Mouse (Mus musculus): ENCODE results near the gene Hexim1.

Hexim1 gene

DNA sequence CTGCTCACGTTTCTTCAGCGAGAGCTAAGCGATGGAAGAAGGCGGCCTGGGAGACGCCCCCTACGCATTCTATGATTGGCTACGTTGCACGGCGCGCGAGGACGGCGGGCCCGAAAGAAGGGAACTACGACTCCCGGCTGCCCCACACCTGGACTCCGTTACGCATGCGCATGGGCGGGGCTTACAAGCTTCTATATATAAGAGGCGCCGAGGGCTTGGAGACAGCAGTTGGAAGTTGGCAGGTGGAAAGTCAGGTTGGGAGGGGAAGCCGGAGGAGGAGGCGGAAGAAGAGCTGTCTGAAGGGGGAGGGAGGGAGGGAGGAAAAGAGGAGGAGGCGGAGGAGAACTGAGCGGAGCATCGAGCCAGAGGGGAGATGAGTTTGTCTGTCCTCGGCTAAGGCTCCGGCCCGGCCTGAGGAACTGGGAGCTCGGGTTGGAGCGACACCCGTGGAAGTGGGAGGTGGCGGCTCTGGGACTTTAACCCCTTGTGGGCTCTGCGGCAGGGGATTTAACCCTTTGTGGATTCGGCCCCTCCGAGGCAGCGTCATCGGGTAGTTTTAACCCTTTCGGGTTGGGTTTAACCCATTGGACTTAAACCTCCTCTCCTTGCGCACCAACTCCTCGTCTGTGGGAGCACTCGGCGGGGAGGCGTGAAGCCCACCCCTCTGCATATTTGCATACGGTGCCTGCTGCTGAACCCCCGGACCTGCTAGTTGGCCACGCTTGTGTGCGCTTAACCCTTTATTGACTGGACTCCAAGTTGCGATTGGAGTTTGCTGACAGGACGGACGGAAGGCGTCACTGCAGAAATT, at the start of gene Hexim1:
Gene Hexim1 (plus strand): TSS at position 224 of the 811 bp plus-strand sequence.
- DNase-seq (ENCODE audit: low spot score), result peak; percentile 98

DNA sequence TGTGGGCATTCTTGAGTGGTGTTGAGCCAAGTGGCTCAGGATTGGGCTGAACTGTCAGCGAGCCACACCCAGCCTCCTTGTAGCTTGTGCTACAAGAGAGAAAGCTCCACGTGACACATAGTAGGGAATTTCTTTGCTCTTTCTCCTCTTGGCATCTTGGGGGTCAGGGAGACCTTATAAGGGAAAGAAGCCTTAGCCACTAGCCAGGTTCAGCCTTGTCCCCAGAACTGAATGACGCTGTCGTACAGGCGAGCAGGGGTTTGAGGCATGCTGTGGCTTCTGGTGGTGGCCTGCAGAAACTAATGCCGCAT, 49.0 kb upstream of the Hexim1 start:
- no peak for DNase-seq (ENCODE audit: low spot score)

DNA sequence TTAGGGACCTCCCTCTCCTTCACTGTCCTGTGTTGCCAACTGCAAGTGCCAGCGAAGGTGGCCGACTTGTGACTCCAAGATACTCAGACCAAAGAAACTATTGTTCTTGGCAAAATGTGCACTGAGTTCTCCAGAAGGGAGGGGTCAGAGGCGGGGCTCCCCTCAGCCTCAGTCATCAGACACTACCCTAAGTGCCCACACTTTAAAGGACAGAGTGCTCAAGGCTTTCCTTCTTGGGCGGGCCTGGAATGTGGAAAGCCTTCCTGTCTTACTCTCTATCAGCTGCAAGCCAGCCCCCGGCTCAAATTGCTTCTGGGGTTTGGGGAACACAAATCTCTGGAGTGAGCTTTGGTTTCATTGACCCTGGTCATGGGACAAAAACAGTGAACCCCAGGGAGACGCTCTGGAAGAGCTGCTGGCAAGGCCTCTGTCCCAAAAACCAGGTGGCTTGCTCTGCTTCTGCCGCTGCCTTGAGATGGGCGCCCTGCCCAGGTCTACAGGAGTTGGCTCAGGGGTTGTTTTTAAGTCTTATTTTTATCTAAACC, 48.5 kb upstream of the Hexim1 start:
- no peak for DNase-seq (ENCODE audit: low spot score)

DNA sequence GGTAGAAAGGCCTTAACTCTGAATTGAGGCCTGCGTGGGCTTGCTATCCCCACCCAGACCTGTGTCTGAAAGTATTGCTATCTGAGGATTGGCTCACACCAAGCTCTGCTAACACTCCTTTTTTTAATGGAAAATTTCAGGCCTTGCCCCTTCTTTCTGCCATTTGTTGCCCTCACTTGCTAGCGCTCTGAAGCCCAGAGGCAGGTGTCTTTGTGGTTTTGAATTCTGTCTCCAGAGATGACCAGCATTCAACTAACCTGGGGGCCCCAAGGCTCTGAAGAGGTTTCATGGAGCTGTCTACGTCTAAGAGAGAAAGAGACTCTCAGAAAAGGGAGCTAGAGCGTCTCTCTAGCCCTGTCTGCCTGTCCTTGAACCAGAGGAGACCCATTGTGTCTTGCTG, 47.8 kb upstream of the Hexim1 start:
- no peak for DNase-seq (ENCODE audit: low spot score)

DNA sequence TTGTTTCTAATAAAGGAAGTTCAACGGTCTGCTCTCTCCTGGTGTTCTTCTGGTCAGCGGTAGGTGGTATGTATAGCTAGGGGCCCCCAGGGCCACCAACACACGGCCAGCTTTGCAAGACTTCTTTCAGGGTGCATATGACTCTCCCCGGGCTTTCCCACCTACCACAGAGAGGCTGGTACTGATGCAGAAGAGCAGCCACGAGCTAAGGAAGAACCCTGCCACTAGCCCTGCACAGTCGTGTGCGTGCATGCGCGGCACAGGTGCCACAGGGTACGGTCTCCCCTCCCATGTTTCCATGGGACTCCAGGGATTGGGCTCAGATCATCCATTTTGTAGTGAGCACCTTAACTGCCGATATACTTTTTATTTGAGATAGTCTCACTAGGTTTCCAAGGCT, 47.1 kb upstream of the Hexim1 start:
- DNase-seq (ENCODE audit: low spot score), result no peak

DNA sequence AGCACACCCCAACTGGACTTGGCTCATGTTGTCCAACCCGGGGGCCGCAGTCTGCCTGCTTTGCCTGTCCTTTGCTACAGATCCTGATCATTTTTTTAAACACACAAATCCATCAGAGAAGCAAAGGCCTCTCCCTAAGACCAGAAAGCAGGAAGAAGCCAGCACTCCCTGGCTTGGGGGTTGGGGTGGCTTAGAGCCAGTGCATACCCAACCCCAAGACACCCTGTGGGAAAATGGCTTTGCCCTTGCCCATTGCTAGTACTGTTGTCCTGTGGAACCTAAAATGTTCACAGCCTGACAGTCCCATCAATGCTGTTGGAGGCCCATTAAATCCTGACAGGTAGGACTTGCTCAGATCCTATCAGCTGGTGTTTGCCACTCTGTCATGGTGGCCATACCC, 46.3 kb upstream of the Hexim1 start:
- DNase-seq (ENCODE audit: low spot score), result no peak

DNA sequence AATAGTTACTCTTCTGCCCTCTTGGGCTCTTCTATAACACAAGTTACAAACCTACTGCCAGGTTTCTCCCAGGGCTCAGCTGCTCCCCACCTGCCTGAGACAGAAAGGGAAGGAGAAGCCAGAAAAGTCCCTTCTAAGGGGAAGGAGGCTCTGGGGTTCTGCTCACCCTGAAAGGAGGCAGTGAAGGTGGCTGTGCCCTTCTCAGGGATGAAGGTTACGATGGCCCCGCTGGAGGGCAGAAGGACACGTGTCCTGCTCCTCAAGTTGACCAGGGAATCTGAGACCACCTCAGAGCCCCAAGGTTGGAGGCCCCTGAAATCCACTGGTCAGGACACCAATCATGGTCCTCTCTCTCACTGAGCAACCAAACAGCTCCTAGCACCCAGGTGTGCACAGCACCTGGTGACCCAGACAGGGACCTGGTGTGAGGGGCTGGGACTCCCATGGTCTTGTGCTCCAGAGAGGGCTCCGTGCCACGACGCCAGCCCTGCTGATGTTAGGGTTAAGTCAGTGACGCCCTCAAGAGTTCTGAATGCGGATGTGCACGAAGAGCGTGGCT, 45.6 kb upstream of the Hexim1 start:
- DNase-seq (ENCODE audit: low spot score), result no peak

DNA sequence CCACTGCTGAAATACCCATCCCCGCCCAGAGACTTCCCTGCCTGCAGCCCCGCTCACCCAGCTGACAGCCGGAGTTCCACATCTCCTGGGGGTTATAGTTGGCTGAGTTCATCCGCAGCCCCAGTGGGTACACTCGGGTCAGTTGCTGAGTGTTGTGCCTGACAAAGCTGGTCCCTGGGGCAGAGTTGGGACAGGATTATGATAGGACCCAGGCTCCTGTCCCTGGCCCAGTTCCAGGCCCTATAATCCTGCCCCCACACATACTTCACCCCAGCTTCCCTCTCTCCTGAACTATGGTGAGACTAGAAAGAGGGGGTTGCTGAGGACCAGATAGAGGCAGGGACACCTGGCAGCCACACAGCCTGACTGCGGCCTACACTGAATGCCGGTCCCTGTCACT, 42.4 kb upstream of the Hexim1 start:
- DNase-seq (ENCODE audit: low spot score), result no peak

DNA sequence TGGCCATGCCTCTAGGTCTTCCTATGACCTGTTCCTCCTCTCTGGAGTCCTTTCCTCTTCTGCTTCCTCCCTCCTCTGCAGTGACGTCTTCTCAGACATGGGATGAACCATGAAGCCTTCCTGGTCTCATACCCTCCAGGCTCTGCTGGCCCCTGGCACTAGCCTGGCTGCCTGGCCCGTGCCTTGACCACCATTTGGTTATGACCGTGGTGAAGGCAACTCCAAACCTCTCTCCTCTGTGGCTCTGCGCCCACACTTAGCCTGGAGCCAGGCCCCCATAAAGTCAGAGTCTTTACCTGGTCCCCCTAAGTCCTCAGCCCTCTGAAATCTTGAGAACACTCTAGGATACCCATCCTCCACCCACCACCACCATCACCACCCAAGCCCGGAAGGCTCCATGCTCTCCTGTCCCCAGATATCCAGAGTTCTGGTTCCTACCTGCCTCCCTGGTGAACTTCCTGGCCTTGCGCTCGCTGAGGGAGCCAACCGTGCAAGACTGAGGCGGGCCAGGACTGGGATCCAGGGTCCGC, 41.8 kb upstream of the Hexim1 start:
- DNase-seq (ENCODE audit: low spot score), result no peak

DNA sequence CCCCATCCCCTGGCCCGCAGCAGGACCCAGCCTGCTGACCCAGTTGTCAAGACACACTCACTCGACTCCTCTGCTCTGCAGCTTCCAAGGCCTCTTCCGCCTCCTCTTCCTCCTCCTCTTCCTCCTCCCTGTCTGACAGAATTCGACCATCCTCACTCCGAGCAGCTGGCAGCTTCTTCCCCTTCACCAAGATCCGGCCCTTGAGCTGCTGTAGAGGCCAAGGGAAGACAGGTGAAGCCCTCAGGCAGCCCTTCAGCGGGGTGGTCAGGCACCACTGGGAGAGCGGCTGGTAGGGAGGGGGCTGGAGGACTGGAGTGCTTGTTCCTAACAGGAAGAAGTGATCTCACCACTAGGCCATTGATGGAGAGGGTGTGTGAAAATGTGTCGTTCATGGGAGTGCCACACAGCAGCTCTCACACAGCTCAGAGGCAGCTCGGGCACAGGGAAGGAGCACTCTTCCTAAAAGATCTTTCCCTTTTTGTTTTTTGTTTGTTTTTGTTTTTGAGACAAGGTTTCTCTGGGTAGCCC, 41.2 kb upstream of the Hexim1 start:
- no peak for DNase-seq (ENCODE audit: low spot score)

DNA sequence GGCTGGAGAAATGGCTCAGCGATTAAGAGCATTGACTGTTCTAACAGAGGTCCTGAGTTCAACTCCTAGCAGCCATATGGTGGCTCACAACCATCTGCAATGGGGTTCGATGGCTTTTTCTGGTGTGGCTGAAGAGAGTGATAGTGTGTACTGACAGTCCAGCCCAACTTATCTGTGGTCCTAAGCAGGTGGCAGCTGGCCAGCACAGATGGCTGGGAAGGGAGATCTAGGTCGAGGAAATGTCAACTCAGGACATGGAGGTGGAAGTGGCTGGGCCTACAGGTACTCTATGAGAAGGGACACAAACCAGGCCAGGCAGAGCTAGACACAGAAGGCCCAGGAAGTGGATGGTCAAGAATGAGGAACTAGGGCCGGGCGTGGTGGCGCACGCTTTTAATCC, 40.0 kb upstream of the Hexim1 start:
- DNase-seq (ENCODE audit: low spot score), result no peak

DNA sequence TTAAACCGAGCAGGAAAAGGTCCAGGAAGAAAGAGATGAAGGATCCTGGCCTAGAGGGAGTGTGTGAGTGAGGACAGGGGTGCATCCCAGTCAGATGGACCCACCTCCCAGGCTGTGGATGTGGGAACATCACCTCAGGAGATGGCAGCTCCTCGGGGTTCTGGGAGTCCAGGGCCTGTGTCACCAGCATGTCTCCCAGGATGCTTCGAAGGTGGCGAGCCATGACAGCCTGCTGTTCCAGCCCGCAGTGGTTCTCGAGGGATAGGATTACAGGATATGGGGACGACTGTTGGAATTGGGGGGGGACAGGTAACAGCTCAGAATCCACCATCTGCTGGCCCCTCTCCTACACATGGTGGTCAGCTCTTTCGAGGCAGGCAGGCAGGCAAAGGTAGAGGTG, 39.5 kb upstream of the Hexim1 start:
- no peak for DNase-seq (ENCODE audit: low spot score)

DNA sequence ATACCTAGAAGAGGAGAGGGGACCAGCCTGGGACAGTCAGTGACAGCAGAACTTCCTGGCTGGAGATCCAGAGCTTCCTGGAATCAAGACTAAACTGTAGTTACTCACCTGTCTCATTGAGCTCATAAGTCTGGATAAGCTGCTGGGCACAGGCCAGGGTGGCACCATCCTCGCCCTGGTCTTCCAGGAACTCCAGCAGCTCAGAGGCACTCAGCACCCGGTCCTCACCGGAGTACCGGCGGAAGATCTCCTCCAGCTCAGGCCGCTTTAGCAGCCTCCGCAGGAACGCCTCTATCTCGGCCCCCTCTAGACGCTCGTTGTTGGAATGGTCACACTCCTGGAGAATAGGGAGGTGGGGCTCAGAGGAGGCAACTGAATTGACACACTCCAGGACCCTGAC, 37.9 kb upstream of the Hexim1 start:
- no peak for DNase-seq (ENCODE audit: low spot score)

DNA sequence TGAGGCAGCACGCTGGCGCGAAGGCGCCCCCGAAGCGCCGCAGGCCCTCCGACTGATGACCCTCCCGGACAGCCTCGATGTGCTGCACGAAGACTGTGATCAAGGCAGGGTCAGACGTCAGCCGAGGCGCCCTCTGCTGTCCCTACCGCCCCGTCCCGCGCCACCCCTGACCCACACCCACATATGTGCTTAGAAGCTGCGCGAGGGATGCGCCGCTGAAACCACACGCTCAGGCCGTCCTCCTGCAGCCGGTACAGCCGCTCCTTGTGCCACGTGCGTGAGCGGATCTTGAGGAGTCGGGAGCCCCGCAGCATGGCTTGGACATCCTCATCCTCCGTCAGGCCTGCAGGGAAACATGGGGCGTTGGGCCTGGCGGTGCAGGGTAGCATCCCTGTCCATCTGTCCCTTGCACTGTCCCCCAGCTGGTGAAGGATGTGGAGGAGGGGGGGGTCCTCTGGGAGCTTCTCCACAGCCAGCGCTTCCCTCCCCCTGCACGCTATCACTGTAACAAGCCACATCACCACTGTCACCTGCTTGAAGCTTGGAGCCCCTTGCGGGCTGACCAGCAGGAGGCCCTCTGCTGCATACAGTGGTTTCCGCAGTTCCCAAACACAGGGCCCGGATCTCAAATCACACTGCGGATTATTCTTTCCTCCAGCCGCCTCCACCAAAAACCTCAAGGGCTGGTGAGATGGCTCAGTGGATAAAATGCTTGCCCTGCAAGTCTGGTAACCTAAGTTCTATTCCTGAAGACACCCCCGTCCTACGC, 35.5 kb upstream of the Hexim1 start:
- DNase-seq (ENCODE audit: low spot score), result no peak

DNA sequence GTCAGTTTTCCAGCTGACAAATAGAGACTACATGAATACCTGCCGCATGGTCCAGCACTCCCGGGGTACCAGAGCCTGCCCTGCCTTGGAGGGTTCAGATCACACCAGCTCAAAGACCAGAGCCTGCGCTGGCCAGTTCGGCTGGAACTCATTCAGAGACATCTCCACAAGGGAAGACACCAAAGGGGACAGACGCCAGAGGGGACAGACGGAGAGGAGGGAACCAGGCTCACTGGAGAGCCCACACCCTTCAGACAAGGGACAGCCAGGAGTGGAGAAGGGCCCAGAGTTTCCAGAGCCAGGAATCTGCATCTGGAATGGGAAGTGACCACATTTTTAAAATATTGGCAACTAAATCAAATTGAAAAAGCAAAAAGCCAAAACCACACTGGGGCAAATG, 34.4 kb upstream of the Hexim1 start:
- no peak for DNase-seq (ENCODE audit: low spot score)

DNA sequence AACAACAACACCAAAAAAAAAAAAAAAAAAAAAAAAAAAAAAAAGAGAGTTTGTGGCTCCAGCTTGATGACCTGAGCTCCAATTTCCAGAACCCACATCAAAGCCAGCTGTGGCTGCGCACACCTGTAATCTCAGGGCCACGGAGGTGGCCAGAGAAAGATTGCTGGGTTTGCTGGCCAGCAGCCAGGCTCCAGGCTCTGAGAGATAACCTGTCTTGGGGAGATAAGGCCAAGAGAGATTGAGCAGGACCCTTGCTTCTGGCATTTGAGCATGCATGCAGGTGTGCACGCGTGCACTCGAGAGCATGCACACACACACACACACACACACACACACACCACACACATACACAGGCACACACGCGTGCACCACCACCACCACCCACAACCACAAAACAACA, 22.7 kb upstream of the Hexim1 start:
- DNase-seq (ENCODE audit: low spot score), result no peak

DNA sequence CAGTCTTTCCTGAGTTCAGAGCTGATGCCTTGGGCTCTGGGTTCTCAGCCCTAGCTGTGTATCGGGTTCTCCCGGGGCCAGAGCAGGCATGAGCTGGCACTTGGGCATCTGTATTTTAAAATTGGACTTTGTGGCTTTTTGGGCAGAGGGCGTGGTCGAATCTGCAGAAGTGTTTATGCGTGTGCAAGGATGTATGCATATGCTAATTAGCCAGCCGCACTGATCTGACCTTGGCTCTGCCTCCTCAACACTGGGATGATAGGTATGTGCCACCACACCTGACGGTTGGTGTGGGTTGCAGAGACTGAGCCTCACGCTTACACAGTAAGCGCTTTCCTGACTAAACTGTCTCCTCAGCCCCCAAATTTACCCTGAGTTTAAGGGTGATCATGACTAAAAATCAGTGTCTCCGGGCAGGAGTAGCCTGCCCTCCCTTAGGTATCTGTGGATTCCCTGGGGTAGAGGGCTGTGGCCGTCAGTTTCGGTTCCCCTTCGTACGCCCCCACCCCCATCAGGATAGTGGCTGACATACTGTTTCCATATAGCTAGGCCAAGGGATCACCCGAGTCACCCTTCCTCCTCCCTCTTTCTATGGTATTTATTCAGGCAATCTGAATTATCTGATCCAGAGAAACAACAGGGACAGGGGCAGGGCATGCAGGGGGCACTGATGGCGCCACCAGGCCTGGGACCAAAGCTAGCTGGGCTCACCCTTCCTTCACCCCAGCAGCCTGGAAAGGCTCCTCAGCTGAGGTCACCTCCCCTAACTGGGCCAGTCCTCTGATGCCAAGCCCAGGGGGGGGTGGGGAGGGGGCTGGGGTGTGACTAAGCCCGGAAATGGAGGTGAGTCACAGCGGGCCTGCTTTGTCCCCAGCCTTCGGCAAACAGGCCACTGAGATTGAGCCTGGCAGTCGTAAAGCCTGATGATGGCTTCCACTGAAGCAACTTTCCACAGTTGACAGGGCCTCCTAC, 21.9 kb upstream of the Hexim1 start:
- peak; percentile 31 for DNase-seq (ENCODE audit: low spot score)

DNA sequence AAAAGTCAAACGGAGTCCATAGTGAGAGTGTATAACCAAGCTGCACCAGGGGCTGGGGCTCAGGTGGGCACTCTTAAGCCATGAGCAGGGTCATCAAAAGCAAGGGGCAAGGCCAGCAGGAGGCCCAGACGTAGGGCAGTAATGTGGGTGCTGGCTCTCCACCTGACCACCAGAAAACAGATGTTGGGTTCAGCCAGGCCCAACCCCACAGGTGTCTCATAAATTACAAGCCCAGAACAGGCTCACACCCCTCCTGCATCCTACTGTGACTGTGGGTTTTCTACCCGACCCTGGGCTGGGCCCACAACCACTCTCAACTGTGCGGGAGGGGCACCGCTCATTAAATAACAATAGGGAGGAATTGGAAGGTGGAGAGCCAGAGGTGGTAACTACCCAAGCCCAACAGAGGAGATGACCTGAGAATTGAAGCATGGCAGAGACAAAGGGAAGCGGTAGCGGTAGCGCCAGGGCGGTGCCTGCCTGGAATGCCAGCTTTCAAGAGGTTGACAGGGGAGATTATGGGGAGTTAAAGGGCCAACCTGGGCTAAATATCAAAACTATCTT, 20.8 kb upstream of the Hexim1 start:
- peak; percentile 9 for DNase-seq (ENCODE audit: low spot score)

DNA sequence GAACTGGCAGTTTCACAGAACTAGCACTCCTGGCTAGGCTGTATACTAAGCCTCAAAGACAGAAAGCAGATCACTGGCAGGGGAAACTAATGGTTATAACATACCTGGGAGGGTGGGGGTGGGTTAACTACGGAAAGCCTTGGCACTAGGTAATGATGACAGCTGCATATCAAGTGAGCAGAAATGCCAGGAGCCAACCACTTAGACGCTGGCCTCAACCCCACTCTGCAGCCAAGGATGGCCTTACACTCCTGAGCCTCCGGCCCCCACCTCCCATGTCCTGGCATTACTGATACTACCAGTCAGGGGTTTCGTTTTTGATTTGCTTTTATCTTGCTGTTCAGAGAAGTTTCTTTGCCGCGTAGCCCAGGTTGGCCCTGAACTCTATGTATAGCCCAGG, 20.2 kb upstream of the Hexim1 start:
- DNase-seq (ENCODE audit: low spot score), result no peak

DNA sequence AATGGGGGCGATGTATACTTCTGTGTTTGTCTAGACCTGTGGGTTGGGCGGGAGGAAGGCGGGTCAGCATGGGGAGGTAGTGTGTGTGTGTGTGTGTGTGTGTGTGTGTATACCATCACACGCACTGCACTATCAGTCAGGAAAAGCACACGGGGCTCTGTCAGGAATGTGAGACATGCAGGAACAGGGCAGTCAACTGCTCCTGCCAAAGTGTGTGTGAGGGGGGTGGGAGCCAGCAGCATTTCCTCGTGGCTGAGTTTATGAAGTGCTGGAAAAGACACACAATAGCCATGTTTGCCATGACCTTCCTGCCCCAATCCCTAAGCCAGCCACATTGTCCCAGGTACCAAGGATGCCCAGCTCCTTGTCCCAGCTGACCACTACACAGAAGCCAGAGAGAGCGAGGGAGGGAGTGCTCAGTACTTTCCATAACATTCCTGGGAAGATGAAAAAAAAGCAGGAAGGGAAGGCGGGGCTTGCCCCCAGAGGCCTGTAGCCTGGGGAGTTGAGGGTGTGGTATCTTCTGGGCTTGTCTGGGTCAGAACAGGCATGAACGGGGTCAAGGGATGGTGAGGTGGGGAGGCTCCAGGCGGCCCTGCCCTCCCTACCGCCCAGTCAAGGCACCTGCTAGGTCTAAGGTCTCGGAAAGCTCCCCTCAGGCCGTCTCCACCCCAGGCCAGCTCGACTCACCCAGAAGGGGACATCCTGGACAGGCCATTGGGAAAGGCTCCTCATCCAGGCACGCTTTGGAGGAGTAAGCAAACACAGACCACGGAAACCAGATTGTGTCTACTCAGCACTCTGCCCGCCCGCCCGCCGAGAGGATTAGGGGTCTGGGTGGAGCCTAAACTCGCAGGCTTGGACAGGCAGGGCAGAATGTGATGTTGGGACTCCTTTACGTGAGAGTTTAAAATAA, 18.8 kb upstream of the Hexim1 start:
- DNase-seq (ENCODE audit: low spot score), result peak; percentile 30
